Mouse (Mus musculus): ENCODE results near the gene Kbtbd2. TPM values are rescaled to one million over a fixed set of nuclear protein-coding genes. Genes with fewer than 3 reads are reported as not detected.

Kbtbd2 gene
- polyA plus RNA-seq, 1 experiment: 16.3 TPM

GRCm38 (mm10) chr6:56779636-56780035 is 18.0 kb downstream of the Kbtbd2 start:
- Histone ChIP-seq H3K27me3 (ENCODE audit: control insufficient read depth, insufficient read depth, low read length) (no peaks in the 10 kb centered on the region), H3K4me1 (replicated peaks; ENCODE audit: control insufficient read depth, insufficient read depth, low read length) (no peaks in the 10 kb centered on the region), H3K27ac (ENCODE audit: control insufficient read depth, insufficient read depth, low read length) (no peak overlapping the region), H3K4me3 (ENCODE audit: control insufficient read depth, insufficient read depth, low read length) (no peak overlapping the region), H3K36me3 (ENCODE audit: control insufficient read depth, insufficient read depth, low read length) (peaks cover 47% of the 10 kb centered on the region)
- DNase-seq: no peak
- TF ChIP-seq POLR2A (IDR thresholded peaks at IDR 0.05; ENCODE audit: control insufficient read depth, extremely low read depth, insufficient read depth, low read length, poor library complexity) (no peak), CTCF (IDR thresholded peaks at IDR 0.05; ENCODE audit: borderline replicate concordance, control insufficient read depth, extremely low read depth, insufficient read depth, low read length, poor library complexity) (no peak)
- whole genome bisulfite sequencing: 95% methylated on average over 5 of the region's 5 CpGs

GRCm38 (mm10) chr6:56775816-56776215 is 21.8 kb downstream of the Kbtbd2 start:
- H3K36me3 ChIP-seq (ENCODE audit: control insufficient read depth, insufficient read depth, low read length): peaks cover 38% of the 10 kb centered on the region
- DNase-seq: no peak
- 83% methylated on average over 3 of the region's 3 CpGs for WGBS

GRCm38 (mm10) chr6:56765696-56766095 is 31.9 kb downstream of the Kbtbd2 start:
- WGBS: 93% methylated on average over 4 of the region's 4 CpGs
- DNase-seq: no peak

More at GRCm38 (mm10) chr6:56775816-56776215, 21.8 kb downstream of the Kbtbd2 start:
- TF ChIP-seq CTCF (IDR thresholded peaks at IDR 0.05; ENCODE audit: borderline replicate concordance, control insufficient read depth, extremely low read depth, insufficient read depth, low read length, poor library complexity) (no peak), POLR2A (IDR thresholded peaks at IDR 0.05; ENCODE audit: control insufficient read depth, extremely low read depth, insufficient read depth, low read length, poor library complexity) (no peak)
- Histone ChIP-seq H3K4me1 (replicated peaks; ENCODE audit: control insufficient read depth, insufficient read depth, low read length) (no peaks in the 10 kb centered on the region), H3K27ac (ENCODE audit: control insufficient read depth, insufficient read depth, low read length) (no peak overlapping the region), H3K27me3 (ENCODE audit: control insufficient read depth, insufficient read depth, low read length) (no peaks in the 10 kb centered on the region), H3K4me3 (ENCODE audit: control insufficient read depth, insufficient read depth, low read length) (no peak overlapping the region)

GRCm38 (mm10) chr6:56765265-56765664 is 32.3 kb downstream of the Kbtbd2 start:
- no peak for DNase-seq
- no peaks in the 10 kb centered on the region for H3K27me3 ChIP-seq (ENCODE audit: control insufficient read depth, insufficient read depth, low read length)

More at GRCm38 (mm10) chr6:56765696-56766095, 31.9 kb downstream of the Kbtbd2 start:
- Histone ChIP-seq H3K4me1 (replicated peaks; ENCODE audit: control insufficient read depth, insufficient read depth, low read length) (no peaks in the 10 kb centered on the region), H3K36me3 (ENCODE audit: control insufficient read depth, insufficient read depth, low read length) (peaks cover 3% of the 10 kb centered on the region; the same call in 1 of the 2 replicates), H3K27ac (ENCODE audit: control insufficient read depth, insufficient read depth, low read length) (no peak overlapping the region), H3K4me3 (ENCODE audit: control insufficient read depth, insufficient read depth, low read length) (no peak overlapping the region), H3K27me3 (ENCODE audit: control insufficient read depth, insufficient read depth, low read length) (no peaks in the 10 kb centered on the region)
- TF ChIP-seq CTCF (IDR thresholded peaks at IDR 0.05; ENCODE audit: borderline replicate concordance, control insufficient read depth, extremely low read depth, insufficient read depth, low read length, poor library complexity) (no peak), POLR2A (IDR thresholded peaks at IDR 0.05; ENCODE audit: control insufficient read depth, extremely low read depth, insufficient read depth, low read length, poor library complexity) (no peak)

GRCm38 (mm10) chr6:56759324-56759723 is 38.3 kb downstream of the Kbtbd2 start:
- no peak overlapping the region for H3K27ac ChIP-seq (ENCODE audit: control insufficient read depth, insufficient read depth, low read length)
- peaks cover 51% of the 10 kb centered on the region for H3K36me3 ChIP-seq (ENCODE audit: control insufficient read depth, insufficient read depth, low read length)
- no peak overlapping the region for H3K4me3 ChIP-seq (ENCODE audit: control insufficient read depth, insufficient read depth, low read length)
- no peaks in the 10 kb centered on the region for H3K27me3 ChIP-seq (ENCODE audit: control insufficient read depth, insufficient read depth, low read length)
- H3K4me1 ChIP-seq (replicated peaks; ENCODE audit: control insufficient read depth, insufficient read depth, low read length): no peaks in the 10 kb centered on the region
- TF ChIP-seq POLR2A (IDR thresholded peaks at IDR 0.05; ENCODE audit: control insufficient read depth, extremely low read depth, insufficient read depth, low read length, poor library complexity) (no peak), CTCF (IDR thresholded peaks at IDR 0.05; ENCODE audit: borderline replicate concordance, control insufficient read depth, extremely low read depth, insufficient read depth, low read length, poor library complexity) (no peak)
- 93% methylated on average over 1 of the region's 1 CpGs for WGBS
- DNase-seq: no peak

More at GRCm38 (mm10) chr6:56765265-56765664, 32.3 kb downstream of the Kbtbd2 start:
- Histone ChIP-seq H3K36me3 (ENCODE audit: control insufficient read depth, insufficient read depth, low read length) (peaks cover 3% of the 10 kb centered on the region; the same call in 1 of the 2 replicates), H3K4me3 (ENCODE audit: control insufficient read depth, insufficient read depth, low read length) (no peak overlapping the region), H3K4me1 (replicated peaks; ENCODE audit: control insufficient read depth, insufficient read depth, low read length) (no peaks in the 10 kb centered on the region), H3K27ac (ENCODE audit: control insufficient read depth, insufficient read depth, low read length) (no peak overlapping the region)
- TF ChIP-seq CTCF (IDR thresholded peaks at IDR 0.05; ENCODE audit: borderline replicate concordance, control insufficient read depth, extremely low read depth, insufficient read depth, low read length, poor library complexity) (no peak), POLR2A (IDR thresholded peaks at IDR 0.05; ENCODE audit: control insufficient read depth, extremely low read depth, insufficient read depth, low read length, poor library complexity) (no peak)
- WGBS: 90% methylated on average over 3 of the region's 3 CpGs

- H3K36me3 ChIP-seq (ENCODE audit: control insufficient read depth, insufficient read depth, low read length): peaks cover 70% of the 10 kb centered on the region
Observed at GRCm38 (mm10) chr6:56756117-56756516, 41.5 kb downstream of the Kbtbd2 start.

GRCm38 (mm10) chr6:56753719-56754118 is 43.9 kb downstream of the Kbtbd2 start:
- 81% methylated on average over 3 of the region's 3 CpGs for WGBS
- no peak for DNase-seq
- peaks cover 62% of the 10 kb centered on the region for H3K36me3 ChIP-seq (ENCODE audit: control insufficient read depth, insufficient read depth, low read length)
- H3K27ac ChIP-seq (ENCODE audit: control insufficient read depth, insufficient read depth, low read length): no peak overlapping the region
- TF ChIP-seq CTCF (IDR thresholded peaks at IDR 0.05; ENCODE audit: borderline replicate concordance, control insufficient read depth, extremely low read depth, insufficient read depth, low read length, poor library complexity) (no peak), POLR2A (IDR thresholded peaks at IDR 0.05; ENCODE audit: control insufficient read depth, extremely low read depth, insufficient read depth, low read length, poor library complexity) (no peak)
- H3K4me3 ChIP-seq (ENCODE audit: control insufficient read depth, insufficient read depth, low read length): no peak overlapping the region
- no peaks in the 10 kb centered on the region for H3K4me1 ChIP-seq (replicated peaks; ENCODE audit: control insufficient read depth, insufficient read depth, low read length)
- H3K27me3 ChIP-seq (ENCODE audit: control insufficient read depth, insufficient read depth, low read length): no peaks in the 10 kb centered on the region

More at GRCm38 (mm10) chr6:56756117-56756516, 41.5 kb downstream of the Kbtbd2 start:
- DNase-seq: no peak
- H3K4me1 ChIP-seq (replicated peaks; ENCODE audit: control insufficient read depth, insufficient read depth, low read length): no peaks in the 10 kb centered on the region
- H3K27ac ChIP-seq (ENCODE audit: control insufficient read depth, insufficient read depth, low read length): no peak overlapping the region
- H3K27me3 ChIP-seq (ENCODE audit: control insufficient read depth, insufficient read depth, low read length): no peaks in the 10 kb centered on the region
- TF ChIP-seq CTCF (IDR thresholded peaks at IDR 0.05; ENCODE audit: borderline replicate concordance, control insufficient read depth, extremely low read depth, insufficient read depth, low read length, poor library complexity) (no peak), POLR2A (IDR thresholded peaks at IDR 0.05; ENCODE audit: control insufficient read depth, extremely low read depth, insufficient read depth, low read length, poor library complexity) (no peak)
- WGBS: 93% methylated on average over 1 of the region's 1 CpGs
- H3K4me3 ChIP-seq (ENCODE audit: control insufficient read depth, insufficient read depth, low read length): no peak overlapping the region
